Mouse (Mus musculus): ENCODE results near the gene Pofut1.

Pofut1 gene

DNA sequence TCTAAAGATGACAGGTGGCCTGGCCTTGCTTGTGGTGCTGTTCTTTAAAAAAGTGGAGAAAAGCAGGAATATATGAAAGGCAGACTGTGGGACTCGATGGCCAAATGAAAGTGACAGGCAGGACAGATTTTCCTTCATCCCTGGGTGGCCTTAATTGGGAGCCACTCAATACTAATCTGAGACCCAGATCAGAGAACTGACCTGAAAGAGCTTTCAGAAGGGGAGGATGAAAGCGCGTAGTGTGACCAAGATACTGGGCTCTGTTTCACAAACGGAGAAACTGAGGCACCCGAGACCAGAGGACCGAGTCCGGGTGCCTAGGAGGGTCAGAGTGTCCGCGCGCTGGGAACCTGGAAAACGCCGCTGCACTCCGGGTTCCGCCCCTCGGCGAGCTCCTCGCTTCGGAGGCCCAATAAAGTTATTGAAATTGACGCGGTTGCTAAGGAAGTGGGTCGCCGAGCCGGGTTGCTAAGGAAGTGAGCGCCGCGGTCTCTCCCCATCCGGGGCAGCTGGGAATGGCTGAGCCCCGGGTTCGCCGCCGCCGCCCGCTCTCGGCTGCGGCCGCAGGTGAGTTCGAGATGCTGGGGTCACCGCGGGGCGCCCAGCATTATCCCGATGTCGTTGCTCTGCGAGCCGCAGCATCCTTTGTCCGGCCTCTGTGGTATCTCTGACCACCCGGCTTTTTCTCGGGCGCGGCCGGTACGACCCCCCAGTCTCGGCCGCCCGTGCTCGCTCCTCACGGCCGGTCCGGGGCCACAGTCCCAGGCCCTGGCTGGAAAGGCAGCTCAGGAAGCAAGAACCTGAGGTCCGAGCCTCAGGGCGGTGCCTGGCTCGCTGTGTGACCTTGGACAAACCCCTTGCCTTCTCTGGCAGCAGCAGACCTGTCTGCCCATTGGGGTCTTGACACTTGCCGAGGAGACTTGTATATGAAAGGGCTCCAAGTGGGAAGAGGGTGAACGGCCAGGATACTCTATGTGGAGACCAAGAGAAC lies 49.9 kb downstream of the Pofut1 start, which contains the start of gene Kif3b:
Gene Kif3b, plus strand, starts transcription at position 476 of the 991 bp plus-strand sequence.
- DNase-seq (ENCODE audit: low read depth) = peak; percentile 90

- peak; percentile 68 for DNase-seq (ENCODE audit: low read depth)
These were observed 51.0 kb downstream of the Pofut1 start for GRCm38 (mm10) chr2:153292305-153292861.

- no peak for DNase-seq (ENCODE audit: low read depth)
These were observed 53.9 kb downstream of the Pofut1 start for GRCm38 (mm10) chr2:153295196-153295595.

GRCm38 (mm10) chr2:153297771-153298170 lies 56.4 kb downstream of the Pofut1 start:
- DNase-seq (ENCODE audit: low read depth) = no peak

DNA sequence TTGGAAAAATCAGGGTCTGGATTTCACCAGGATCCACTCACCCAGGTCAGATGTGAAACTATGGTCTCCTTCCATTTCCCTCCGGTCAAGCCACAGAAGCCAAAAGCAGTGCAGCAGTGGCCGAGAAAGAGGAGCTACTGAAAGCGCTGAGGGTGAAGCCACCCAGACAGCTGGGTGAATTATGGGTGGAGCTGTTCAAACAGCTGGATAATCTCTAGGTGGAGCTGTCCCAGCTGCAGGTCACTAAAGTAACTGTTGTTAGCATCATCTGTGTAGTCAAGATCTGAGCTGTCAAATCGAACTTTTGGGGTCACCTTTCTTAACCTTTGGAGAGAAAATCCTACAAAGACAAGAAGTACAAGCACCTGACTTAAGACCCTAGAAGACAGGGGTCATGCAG lies 57.1 kb downstream of the Pofut1 start:
- DNase-seq (ENCODE audit: low read depth) = no peak

DNA sequence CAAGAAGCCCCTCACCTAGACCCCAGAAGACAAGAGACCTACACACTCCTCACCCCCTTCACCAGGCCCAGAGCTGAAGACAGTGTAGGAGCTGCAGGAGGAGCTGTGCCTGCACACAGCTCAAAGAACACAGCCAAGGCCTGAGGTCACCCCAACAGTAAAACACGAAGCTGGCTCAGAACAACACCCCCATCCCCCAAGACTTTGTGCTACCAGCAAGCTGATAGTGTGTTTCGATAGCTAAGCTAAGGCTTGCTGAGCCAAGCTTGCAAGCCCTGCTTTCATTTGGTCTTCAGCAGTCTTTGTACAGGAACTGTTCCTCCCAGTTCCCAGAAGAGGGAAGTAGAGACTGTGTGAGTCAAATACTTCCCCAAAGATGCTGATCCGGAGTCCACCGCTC lies 57.5 kb downstream of the Pofut1 start:
- peak; percentile 29 for DNase-seq (ENCODE audit: low read depth)

DNA sequence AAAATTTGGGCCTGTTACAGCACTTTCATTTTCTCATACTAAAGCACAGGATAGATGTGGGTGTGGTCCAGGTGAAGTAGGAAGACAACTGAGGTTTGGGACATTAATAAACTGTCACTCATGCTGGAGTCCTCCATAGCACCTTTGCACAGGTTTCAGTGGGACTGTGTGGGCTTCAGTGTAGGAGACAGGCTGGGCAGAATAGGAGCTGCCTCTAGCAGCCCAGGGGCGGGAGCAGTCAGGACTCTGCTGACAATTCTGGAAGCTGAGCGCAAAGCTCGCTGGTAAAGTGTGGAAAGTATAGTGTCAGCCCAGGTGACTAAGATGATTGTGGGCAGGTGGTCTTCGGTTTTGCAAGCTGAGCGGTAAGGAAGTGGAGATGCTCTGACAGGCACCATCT lies 59.8 kb downstream of the Pofut1 start:
- DNase-seq (ENCODE audit: low read depth) = no peak

- DNase-seq (ENCODE audit: low read depth) = no peak
These were observed 63.9 kb downstream of the Pofut1 start for GRCm38 (mm10) chr2:153305240-153305639.

- no peak for DNase-seq (ENCODE audit: low read depth)
These were observed 67.3 kb downstream of the Pofut1 start for GRCm38 (mm10) chr2:153308586-153308985.

GRCm38 (mm10) chr2:153309106-153309505 lies 67.8 kb downstream of the Pofut1 start:
- DNase-seq (ENCODE audit: low read depth) = no peak

- peak; percentile 65 for DNase-seq (ENCODE audit: low read depth)
These were observed 68.9 kb downstream of the Pofut1 start for GRCm38 (mm10) chr2:153310228-153310627.

- DNase-seq (ENCODE audit: low read depth) = peak; percentile 38
These were observed 71.6 kb downstream of the Pofut1 start for GRCm38 (mm10) chr2:153312884-153313283.

- no peak for DNase-seq (ENCODE audit: low read depth)
These were observed 77.1 kb downstream of the Pofut1 start for GRCm38 (mm10) chr2:153318408-153318807.

DNA sequence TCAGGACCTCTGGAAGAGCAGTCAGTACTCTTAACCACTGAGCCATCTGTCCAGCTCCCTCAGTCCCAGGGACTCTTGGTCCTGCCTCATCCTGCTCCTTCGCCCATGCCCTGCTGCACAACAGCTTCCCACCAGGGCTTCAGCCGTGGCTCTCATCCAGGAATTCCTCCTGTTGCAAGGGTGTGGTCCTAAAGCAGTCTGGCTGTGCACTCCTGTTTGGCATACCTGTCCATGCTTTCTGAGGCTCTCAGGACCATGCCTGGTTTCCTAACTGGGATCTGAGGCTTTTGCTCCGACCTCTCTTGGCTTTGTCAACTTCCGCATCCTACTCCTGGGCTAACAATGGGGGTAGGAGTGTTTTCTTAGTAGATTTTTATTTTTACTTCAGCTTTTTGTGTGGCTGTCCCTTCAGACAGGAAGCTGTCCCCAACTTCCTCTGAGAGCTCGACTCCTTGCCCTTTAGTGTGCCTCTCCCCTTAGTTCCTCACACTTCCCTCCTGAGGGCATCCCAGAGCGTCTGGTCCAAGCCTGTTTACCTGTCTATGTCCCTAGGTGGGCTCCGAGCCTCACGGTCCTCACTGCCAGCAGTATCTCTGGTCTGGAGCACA lies 77.8 kb downstream of the Pofut1 start:
- no peak for DNase-seq (ENCODE audit: low read depth)
